Mouse (Mus musculus): Measurements from ENCODE around the gene Zfp185.

DNA sequence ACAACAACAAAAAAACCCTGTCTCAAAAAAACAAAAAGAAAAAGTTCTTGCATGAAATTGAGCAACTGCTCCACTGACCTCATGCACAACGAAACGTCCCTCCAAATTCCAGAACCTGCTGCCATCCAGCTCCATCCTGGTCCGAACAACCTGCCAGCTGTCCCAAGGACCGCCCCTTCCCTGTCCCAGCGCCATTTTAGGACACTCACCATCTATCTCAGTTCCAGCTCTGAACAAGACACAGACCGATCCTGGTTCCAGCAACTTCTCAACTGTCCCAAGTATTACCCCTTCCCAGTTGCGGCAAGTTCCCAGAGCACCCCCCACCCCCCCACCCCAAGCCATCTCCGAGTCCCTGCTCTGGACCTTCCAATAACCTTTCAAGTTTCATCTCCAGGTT, 51.7 kb downstream of the Zfp185 start:
- TF ChIP-seq EP300 (IDR thresholded peaks at IDR 0.05; ENCODE audit: low read length) = no peak
- no peak for TF ChIP-seq NRF1 (IDR thresholded peaks at IDR 0.05; ENCODE audit: low read depth, low read length)
- no peak for TF ChIP-seq CTCF (conservative IDR thresholded peaks at IDR 0.05 in 1 of 2, IDR thresholded peaks at IDR 0.05 in 1 of 2; ENCODE audit: low read depth in 2 of 2, low read length in 2 of 2)
- TF ChIP-seq POLR2AphosphoS2 (IDR thresholded peaks at IDR 0.05; ENCODE audit: low read depth, low read length) = no peak
- no peak for TF ChIP-seq RAD21 (IDR thresholded peaks at IDR 0.05; ENCODE audit: low read depth, low read length)
- TF ChIP-seq USF1 (IDR thresholded peaks at IDR 0.05; ENCODE audit: low read depth, low read length) = no peak
- TF ChIP-seq ZNF384 (IDR thresholded peaks at IDR 0.05; ENCODE audit: low read depth, low read length) = no peak
- TF ChIP-seq MAX (IDR thresholded peaks at IDR 0.05; ENCODE audit: low read length) = no peak
- TF ChIP-seq USF2 (conservative IDR thresholded peaks at IDR 0.05; ENCODE audit: low read depth, low read length) = no peak
- no peak for TF ChIP-seq UBTF (IDR thresholded peaks at IDR 0.05; ENCODE audit: low read depth, low read length)
- TF ChIP-seq E2F4 (IDR thresholded peaks at IDR 0.05; ENCODE audit: insufficient replicate concordance, low read depth, low read length) = no peak
- TF ChIP-seq KAT2A (IDR thresholded peaks at IDR 0.05; ENCODE audit: insufficient replicate concordance, low read length) = no peak
- TF ChIP-seq POLR2A (IDR thresholded peaks at IDR 0.05; ENCODE audit: low read depth, low read length) = no peak
- no peak for TF ChIP-seq MAZ (IDR thresholded peaks at IDR 0.05; ENCODE audit: low read depth, low read length)
